Mouse (Mus musculus): ENCODE results near the gene Skint4.

Gene Skint4

DNA sequence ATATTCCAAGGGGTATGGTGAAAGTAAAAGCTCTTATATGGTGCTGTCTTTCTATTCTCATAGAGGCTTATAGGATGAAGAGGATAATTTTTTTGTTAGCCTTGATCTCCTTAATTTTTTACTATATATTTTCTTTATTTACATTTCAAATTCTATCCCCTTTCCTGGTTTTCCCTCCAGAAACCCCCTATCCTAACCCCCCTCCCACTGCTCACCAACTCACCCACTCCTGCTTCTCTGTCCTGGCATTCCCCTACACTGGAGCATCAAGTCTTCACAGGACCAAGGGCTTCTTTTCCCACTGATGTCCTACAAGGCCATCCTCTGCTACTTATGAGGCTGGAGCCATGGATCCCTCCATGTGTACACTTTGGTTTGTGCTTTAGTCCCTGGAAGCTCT is at the start of gene Skint4:
Gene Skint4 (plus strand): TSS at position 301 of the 400 bp plus-strand sequence.
- DNase-seq, result no peak

Measured in kidney, adult 11 months (tissue).